Mouse (Mus musculus) CD4-positive, CD25-positive, alpha-beta regulatory T cell, adult 4 months (primary cell): ENCODE data around the gene Slc25a48. TPM values are rescaled to one million over a fixed set of nuclear protein-coding genes. Genes with fewer than 3 reads are reported as not detected.

Experiments
- ATAC-seq: one replicate; pipeline ENCODE4 v1.8.0; 2017
- polyA plus RNA-seq, 2 experiments: library from polyadenylated mRNA; unstranded; fragments of 100-300 nt; shearing (Covaris generic); gene quantifications; one replicate each; pipeline ENCODE4 v1.2.1; 2017

Slc25a48 gene
- polyA plus RNA-seq, 2 experiments from 2014 or later: not detected

DNA sequence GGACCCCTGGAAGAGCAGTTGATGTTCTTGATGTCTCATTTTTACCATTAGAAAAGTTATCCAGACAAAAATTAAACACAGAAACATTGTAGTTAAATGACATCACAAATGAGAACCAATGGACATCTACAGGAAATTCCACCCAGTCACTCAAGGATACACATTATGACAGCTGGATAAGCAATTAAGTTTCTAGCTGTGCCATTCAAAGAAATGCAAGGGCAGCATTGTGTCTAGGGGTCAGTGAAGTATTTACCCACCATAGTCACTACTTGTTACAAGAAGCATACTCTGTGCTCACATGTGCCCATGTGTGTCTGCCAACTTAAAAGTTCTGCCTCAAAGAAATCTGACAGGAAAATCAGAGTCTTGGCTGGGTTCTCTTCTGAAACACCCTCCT, 75.4 kb downstream of the Slc25a48 start:
- no peak for ATAC-seq

GRCm38 (mm10) chr13:56516311-56516710, 78.2 kb downstream of the Slc25a48 start:
- ATAC-seq: no peak

- ATAC-seq: no peak
Measured at GRCm38 (mm10) chr13:56516816-56517215, 78.7 kb downstream of the Slc25a48 start.

DNA sequence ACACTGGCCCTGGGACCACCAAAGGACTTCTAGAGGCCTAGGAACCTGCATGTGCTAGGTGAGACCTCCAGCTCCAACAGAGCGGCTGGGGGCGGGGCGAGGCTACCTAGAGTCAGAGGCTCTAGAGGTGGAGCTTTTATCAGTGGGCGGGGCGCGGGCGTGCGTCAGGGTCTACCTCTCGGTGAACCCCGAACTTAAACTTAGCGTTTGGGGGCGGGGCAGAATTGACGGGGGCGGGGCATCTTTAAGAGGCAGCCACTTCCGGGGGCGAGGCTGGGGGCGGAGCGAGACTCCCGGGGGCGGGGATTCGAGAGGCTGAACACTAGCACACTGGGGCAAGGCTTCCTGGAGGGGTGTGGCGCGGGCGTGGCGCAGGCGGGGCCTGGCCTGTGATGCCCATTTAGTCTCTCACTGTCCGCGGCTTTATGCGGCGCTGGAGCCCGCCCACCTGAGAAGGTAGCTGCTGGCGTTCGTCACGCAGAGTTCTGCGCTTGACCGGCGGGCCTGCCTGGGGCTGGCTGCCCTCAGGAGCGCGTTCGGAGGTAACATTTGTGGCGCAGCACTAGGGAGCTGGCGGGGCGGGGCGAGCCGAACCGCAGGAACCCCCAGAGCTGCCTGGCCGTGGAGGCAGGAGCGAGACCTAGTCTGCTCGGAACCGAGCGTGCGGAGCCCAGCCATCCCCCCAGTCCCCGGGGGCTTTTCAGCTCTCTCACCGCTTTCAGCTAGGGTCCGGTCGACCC, 84.1 kb downstream of the Slc25a48 start, which contains the start of gene Fbxl21:
Gene Fbxl21, plus strand, starts transcription at position 392 of the 740 bp plus-strand sequence.
- ATAC-seq: peak; percentile 96

DNA sequence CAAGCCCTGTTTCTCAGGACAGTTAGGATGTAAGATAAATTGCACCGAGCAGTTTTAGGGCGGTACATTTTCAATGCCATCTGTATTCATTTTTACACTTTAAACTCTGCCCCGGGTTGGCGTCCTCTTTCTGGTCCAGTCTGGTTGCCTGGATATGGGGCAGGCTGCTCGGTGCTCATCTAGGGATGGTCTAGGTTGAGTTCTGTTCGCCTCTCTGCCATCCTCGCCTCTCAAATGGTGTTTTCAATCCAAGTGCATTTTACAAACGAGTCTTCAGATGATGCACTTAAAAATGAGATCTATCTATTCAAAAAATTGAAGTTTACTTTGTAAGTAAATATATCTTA, 84.6 kb downstream of the Slc25a48 start:
- no peak for ATAC-seq

Other genes with a start within 250 kb of the Slc25a48 start
- gene Neurog1, start 186.2 kb upstream of the Slc25a48 start, polyA plus RNA-seq: not detected
- gene Cxcl14, start 141.8 kb upstream of the Slc25a48 start, polyA plus RNA-seq: not detected
- gene Gm3045, start 11.8 kb upstream of the Slc25a48 start, polyA plus RNA-seq: not detected
- gene Il9, start 43.9 kb downstream of the Slc25a48 start, polyA plus RNA-seq: not detected
- gene Fbxl21, start 84.1 kb downstream of the Slc25a48 start, polyA plus RNA-seq: 1 to 10 TPM; 1.6 to 2.2 TPM
- gene Lect2, start 110.1 kb downstream of the Slc25a48 start, polyA plus RNA-seq: not detected
- gene Tgfbi, start 171.2 kb downstream of the Slc25a48 start, polyA plus RNA-seq: under 1 TPM; 0.40 to 0.75 TPM